9 mouse cellular contexts compared by ENCODE assay signal in the genomic region with DNA sequence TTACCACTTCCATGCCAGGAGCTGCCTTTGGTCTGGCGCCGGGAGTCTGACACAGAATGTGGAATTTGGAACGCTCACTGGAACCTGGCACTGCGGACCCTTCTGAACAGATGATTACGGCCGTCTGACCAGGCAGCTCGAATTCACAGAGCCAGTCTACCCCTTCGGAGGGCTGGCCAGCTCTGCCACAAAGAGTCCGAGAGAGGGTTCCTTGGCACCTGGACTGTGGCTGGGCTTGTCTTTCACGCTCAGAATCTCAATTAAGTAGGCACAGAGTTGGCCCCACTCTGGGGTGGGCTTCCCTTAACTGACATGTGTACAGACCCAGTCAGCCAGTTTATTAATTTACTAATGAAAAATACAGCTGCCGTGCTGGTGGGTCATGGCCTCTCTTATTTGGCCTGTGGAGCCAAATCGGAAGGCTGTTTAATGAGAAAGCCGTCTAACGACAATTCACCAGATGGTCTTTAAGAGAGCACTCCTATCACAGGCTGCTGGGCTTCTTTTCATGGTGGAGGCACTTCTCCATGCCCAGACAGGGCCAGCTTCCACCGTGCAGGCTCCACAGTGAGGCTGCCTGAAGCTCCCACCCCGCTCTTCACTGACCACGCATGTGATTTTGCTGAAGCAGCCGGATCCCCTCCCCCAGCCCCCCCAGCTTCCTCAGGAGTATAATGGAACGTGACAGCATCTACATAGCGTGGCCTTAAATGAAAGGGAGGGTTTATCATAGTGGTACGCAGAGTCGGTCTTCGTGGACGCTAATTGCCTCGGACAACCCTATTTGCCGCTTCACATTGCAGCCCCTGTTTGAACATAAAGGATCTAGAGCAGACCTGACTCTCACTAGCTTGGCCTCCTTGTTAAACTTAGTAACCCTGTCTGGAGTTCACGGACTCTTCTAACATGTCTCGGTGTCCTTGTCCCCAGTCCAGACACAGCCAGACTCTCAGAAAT. TPM values are rescaled to one million over a fixed set of nuclear protein-coding genes. Genes with fewer than 3 reads are reported as not detected.
DNase-seq lines count a peak whose midpoint lies in the region; ATAC-seq and TF ChIP-seq lines count a peak whose summit lies in the region.
"Had no signal": no experiment of that assay in that cellular context is flagged by ENCODE, and none has a peak within 500 bp of the region (broad histone marks: within the 10 kb centered on the region; RNA-seq: fewer than 3 reads in every experiment).

A gene (minus strand): TSS at position 58 of the 957 bp plus-strand sequence.

- no peaks in the 10 kb centered on the region for H3K36me3 ChIP-seq in forebrain, embryonic 14.5 days (ENCODE audit: control insufficient read depth, insufficient read depth, low read length)
- H3K36me3 ChIP-seq in hindbrain, embryonic 16.5 days (ENCODE audit: control insufficient read depth, insufficient read depth, low read length) = no peaks in the 10 kb centered on the region
- no peaks in the 10 kb centered on the region for H3K36me3 ChIP-seq in myocyte (ENCODE audit: control insufficient read depth, insufficient read depth)

- H3K9me3 ChIP-seq in forebrain, embryonic 14.5 days (replicated peaks; ENCODE audit: control insufficient read depth, low read length) = no peaks in the 10 kb centered on the region
- H3K9me3 ChIP-seq in hindbrain, embryonic 16.5 days (ENCODE audit: control insufficient read depth, low read length) = no peaks in the 10 kb centered on the region

- H3K9ac ChIP-seq in forebrain, embryonic 14.5 days (ENCODE audit: low read length) = no peak within 1 kb of the TSS
- no peak within 1 kb of the TSS; the same call in 1 of the 2 replicates for H3K9ac ChIP-seq in hindbrain, embryonic 16.5 days (ENCODE audit: low read depth, low read length)

- intact Hi-C loops in left cerebral cortex, postnatal 4 days (cut with DNase I) = no loop called here
- intact Hi-C loops in left cerebral cortex, postnatal 25 days (cut with DNase I) = no loop called here

- TF ChIP-seq CTCF in lung, adult 2 months (IDR thresholded peaks at IDR 0.05; ENCODE audit: insufficient read depth, low read length) = no peak

- DNase-seq in left cerebral cortex, postnatal 4 days = peak; percentile 89
- no peak for DNase-seq in left cerebral cortex, postnatal 25 days (ENCODE audit: low spot score in 2 of 2)
- peak; percentile 78 for DNase-seq in forebrain, embryonic 14.5 days (ENCODE audit: low spot score)
- no peak for DNase-seq in ovary, postnatal 36 days (ENCODE audit: low spot score)
- no peak for DNase-seq in lung, adult 2 months
- DNase-seq: right cerebral cortex, postnatal 14 days had no signal

- no peak for TF ChIP-seq POLR2A in myocyte (IDR thresholded peaks at IDR 0.05; ENCODE audit: insufficient read length, low read depth)
- TF ChIP-seq POLR2A in lung, adult 2 months (IDR thresholded peaks at IDR 0.05; ENCODE audit: borderline replicate concordance, extremely low read depth, low read depth, low read length) = no peak

- no peak within 1 kb of the TSS for H3ac ChIP-seq in myocyte (ENCODE audit: control insufficient read depth, insufficient read length)

- no peaks in the 10 kb centered on the region for H3K27me3 ChIP-seq in forebrain, embryonic 14.5 days (replicated peaks; ENCODE audit: control insufficient read depth, insufficient read depth, low read length)
- no peaks in the 10 kb centered on the region for H3K27me3 ChIP-seq in hindbrain, embryonic 16.5 days (replicated peaks; ENCODE audit: control insufficient read depth, insufficient read depth, low read length)
- peaks cover 6% of the 10 kb centered on the region for H3K27me3 ChIP-seq in myocyte (ENCODE audit: control insufficient read depth, insufficient read depth, insufficient read length)

- peak within 1 kb of the TSS; percentile 48; the same call in 1 of the 2 replicates for H3K27ac ChIP-seq in forebrain, embryonic 14.5 days (ENCODE audit: low read depth, low read length)
- peak within 1 kb of the TSS; percentile 72 for H3K27ac ChIP-seq in hindbrain, embryonic 16.5 days (ENCODE audit: low read depth, low read length)

- no peaks in the 10 kb centered on the region for H3K79me2 ChIP-seq in myocyte (ENCODE audit: control insufficient read depth, insufficient read depth)

- WGBS in forebrain, embryonic 14.5 days = 62% methylated on average over 28 of the region's 28 CpGs
- WGBS in hindbrain, embryonic 16.5 days = 58% methylated on average over 28 of the region's 28 CpGs
- 82% methylated on average over 28 of the region's 28 CpGs for WGBS in lung, adult 2 months

- no peaks in the 10 kb centered on the region for H3K4me1 ChIP-seq in forebrain, embryonic 14.5 days (ENCODE audit: control insufficient read depth, insufficient read depth, low read length)
- peaks cover 2% of the 10 kb centered on the region; the same call in 1 of the 2 replicates for H3K4me1 ChIP-seq in hindbrain, embryonic 16.5 days (ENCODE audit: control insufficient read depth, insufficient read depth, low read depth, low read length)
- H3K4me1 ChIP-seq in lung, adult 2 months (ENCODE audit: control insufficient read depth, insufficient read depth, low read length) = no peaks in the 10 kb centered on the region

- H3K4me3 ChIP-seq in forebrain, embryonic 14.5 days (ENCODE audit: low read depth, low read length) = no peak within 1 kb of the TSS
- H3K4me3 ChIP-seq in hindbrain, embryonic 16.5 days (ENCODE audit: low read length) = no peak within 1 kb of the TSS
- H3K4me3 ChIP-seq in myocyte = no peak within 1 kb of the TSS
- no peak within 1 kb of the TSS for H3K4me3 ChIP-seq in lung, adult 2 months (replicated peaks; ENCODE audit: extremely low read depth, low read depth, low read length)

- peak; percentile 94 for ATAC-seq in forebrain, embryonic 14.5 days
- peak; percentile 96 for ATAC-seq in hindbrain, embryonic 16.5 days
- ATAC-seq in megakaryocyte-erythroid progenitor cell, adult 5-6 weeks (replicated peaks; ENCODE audit: low FRiP score, low TSS enrichment, poor library complexity, severe bottlenecking) = no peak

- H3K4me2 ChIP-seq in forebrain, embryonic 14.5 days (ENCODE audit: low read length) = no peak within 1 kb of the TSS
- H3K4me2 ChIP-seq in hindbrain, embryonic 16.5 days (ENCODE audit: low read length) = peak within 1 kb of the TSS; percentile 16; the same call in 1 of the 2 replicates
- peak within 1 kb of the TSS; percentile 1 for H3K4me2 ChIP-seq in myocyte (ENCODE audit: low read depth)

TF ChIP-seq in myocyte, 11 proteins besides CTCF, POLR2A, EP300 and RAD21:
- no peak for TF ChIP-seq MYOG (IDR thresholded peaks at IDR 0.05; ENCODE audit: control insufficient read depth in 1 of 3, insufficient read depth in 1 of 3, insufficient read length in 2 of 3, low read depth in 2 of 3)
- no peak for TF ChIP-seq E2F4 (IDR thresholded peaks at IDR 0.05; ENCODE audit: insufficient read depth)
- no peak for TF ChIP-seq CEBPB (IDR thresholded peaks at IDR 0.05; ENCODE audit: insufficient read depth, poor library complexity, severe bottlenecking)
- no peak for TF ChIP-seq TCF12 (IDR thresholded peaks at IDR 0.05; ENCODE audit: insufficient read depth, poor library complexity, severe bottlenecking)
- TF ChIP-seq MAX (IDR thresholded peaks at IDR 0.05; ENCODE audit: low read depth) = no peak
- TF ChIP-seq USF1 (IDR thresholded peaks at IDR 0.05; ENCODE audit: low read depth) = no peak
- TF ChIP-seq MYOD1 (IDR thresholded peaks at IDR 0.05; ENCODE audit: control insufficient read depth in 1 of 3, insufficient read length in 2 of 3, low read depth in 2 of 3) = no peak
- no peak for TF ChIP-seq REST (IDR thresholded peaks at IDR 0.05; ENCODE audit: insufficient read depth, insufficient read length)
- no peak for TF ChIP-seq SRF (IDR thresholded peaks at IDR 0.05; ENCODE audit: control insufficient read depth, insufficient read length, low read depth)
- TF ChIP-seq TCF3 (IDR thresholded peaks at IDR 0.05; ENCODE audit: insufficient read length, low read depth) = no peak
- TF ChIP-seq POLR2AphosphoS2 (IDR thresholded peaks at IDR 0.05; ENCODE audit: insufficient read length, low read depth) = no peak

RNA-seq across cellular contexts. Expression of the gene that starts here (rescaled TPM):
- not detected for total RNA-seq in left cerebral cortex, postnatal 4 days (2021)
- under 1 TPM in 1 of 2 experiments, not detected in 1; 0.37 TPM for total RNA-seq in left cerebral cortex, postnatal 25 days (2021)
- polyA plus RNA-seq in forebrain, embryonic 14.5 days (2014; fragmentation: Nextera tagmentation; extraction: Ambion mirVana) = not detected in 2 replicates
- polyA plus RNA-seq in hindbrain, embryonic 16.5 days (2015; fragmentation: Nextera tagmentation; extraction: Ambion mirVana) = 0.11 and 0.24 TPM in 2 replicates
- not detected for polyA plus RNA-seq in myocyte (2012; fragmentation: generic; extraction: Trizol)
- not detected in 2 replicates for total RNA-seq in megakaryocyte-erythroid progenitor cell, adult 5-6 weeks (2014; fragmentation: Nextera tagmentation)
- total RNA-seq in megakaryocyte-erythroid progenitor cell, adult 5-6 weeks (2017) = not detected in 2 replicates
- not detected in 2 replicates for polyA plus RNA-seq in lung, adult 2 months (2012; rRNA removed)

Comparison
In these comparisons a context has a peak if more than half of its experiments do, and no peak if none do; other contexts are left out.
1. Peak in DNase-seq in left cerebral cortex, postnatal 4 days; RNA of the gene not detected or under 1 TPM.
2. Peak in DNase-seq, ATAC-seq and H3K27ac ChIP-seq in forebrain, embryonic 14.5 days; RNA of the gene not detected or under 1 TPM.
3. Peak in ATAC-seq, H3K27ac ChIP-seq and H3K4me2 ChIP-seq in hindbrain, embryonic 16.5 days; RNA of the gene not detected or under 1 TPM.